Mouse (Mus musculus) liver, adult 2 months (tissue): ENCODE measurements at regions not wholly inside any gene's neighbourhood (a gene's known extent, or its start where the extent isn't known, plus 50 kb on each side); places are given as distances from the start of the nearest gene placed in this dataset.

Source experiments
- CTCF ChIP-seq: fragments of 200-500 bp; IDR thresholded peaks from 2 replicates; pipeline ENCODE4 v1.5.1; 2011; ENCODE audit warnings: low read depth, low read length, control low read depth
- POLR2A ChIP-seq: fragments of 200-500 bp; IDR thresholded peaks from 2 replicates; pipeline ENCODE4 v1.6.1; 2011; ENCODE audit warnings: low read length, control low read depth; ENCODE audit not compliant: insufficient read depth; ENCODE audit errors: extremely low read depth

GRCm38 (mm10) chr9:27658001-27658400 lies 132.6 kb upstream of the Opcml start:
- TF ChIP-seq CTCF (no peak), POLR2A (no peak)
